Mouse (Mus musculus): ENCODE results near the gene Pdcd7. TPM values are rescaled to one million over a fixed set of nuclear protein-coding genes. Genes with fewer than 3 reads are reported as not detected.

The Pdcd7 gene
- total RNA-seq, 2 experiments from 2014 or later, result 5.4 to 10.5 TPM

DNA sequence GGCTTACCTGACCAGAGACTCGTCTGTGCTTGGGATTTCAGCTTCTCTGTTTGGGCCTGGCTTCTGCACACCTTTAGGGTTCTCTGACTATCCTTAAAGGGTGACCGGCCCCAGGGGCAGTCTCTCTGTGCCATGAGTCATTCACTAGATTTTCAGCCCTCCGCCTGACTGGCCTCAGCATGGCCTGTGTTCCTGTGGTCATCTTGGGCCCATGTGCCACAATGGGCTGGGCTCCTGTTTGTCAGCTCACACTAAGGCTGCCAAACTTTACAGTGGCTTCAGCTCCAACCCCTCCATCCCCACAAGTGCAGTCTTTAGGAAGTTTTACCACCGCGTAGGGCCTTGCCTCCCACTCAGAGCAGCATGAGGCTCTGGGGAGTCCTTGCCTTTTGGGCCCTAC is 7.3 kb downstream of the Pdcd7 start:
- ATAC-seq (replicated peaks; ENCODE audit: low FRiP score, poor library complexity, severe bottlenecking), result no peak

DNA sequence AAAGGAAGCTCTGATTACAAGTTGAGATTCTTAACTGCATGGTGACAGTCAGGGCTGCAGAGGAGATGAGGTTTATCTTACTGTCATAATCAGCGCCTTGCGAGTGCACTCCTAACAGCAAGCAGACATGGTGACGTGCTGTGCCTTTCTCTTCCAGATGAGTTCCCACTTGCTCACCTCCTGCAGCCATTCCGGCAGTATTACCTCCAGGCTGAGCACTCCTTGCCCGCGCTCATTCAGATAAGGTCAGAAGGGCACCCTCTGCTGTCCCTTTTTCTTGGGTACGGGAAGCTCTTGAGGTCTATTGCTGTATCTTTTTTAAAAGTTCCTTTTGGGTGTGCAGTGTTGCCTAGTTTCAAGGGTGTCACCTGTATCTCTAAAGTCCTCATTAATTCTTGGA is 10.7 kb downstream of the Pdcd7 start:
- no peak for ATAC-seq (replicated peaks; ENCODE audit: low FRiP score, poor library complexity, severe bottlenecking)

DNA sequence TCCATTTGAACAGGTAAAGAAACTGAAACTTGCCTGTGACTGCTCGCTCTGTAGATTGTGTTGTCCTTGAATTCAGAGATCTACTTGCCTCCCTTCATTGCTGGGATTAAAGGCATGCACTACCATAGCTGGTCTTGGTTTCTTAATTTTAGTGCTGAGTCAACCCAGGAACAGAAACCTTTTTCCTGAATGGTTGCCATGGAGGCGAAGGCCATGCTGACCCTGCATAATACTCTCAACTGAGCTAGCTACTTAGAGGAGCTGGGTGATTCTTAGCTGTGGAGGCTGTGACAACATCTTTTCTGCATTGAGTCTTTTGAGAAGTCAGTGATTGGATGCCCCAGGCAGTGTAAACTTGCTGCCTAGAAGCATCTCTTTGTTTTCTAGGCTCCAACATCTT is 11.1 kb downstream of the Pdcd7 start:
- no peak for ATAC-seq (replicated peaks; ENCODE audit: low FRiP score, poor library complexity, severe bottlenecking)

DNA sequence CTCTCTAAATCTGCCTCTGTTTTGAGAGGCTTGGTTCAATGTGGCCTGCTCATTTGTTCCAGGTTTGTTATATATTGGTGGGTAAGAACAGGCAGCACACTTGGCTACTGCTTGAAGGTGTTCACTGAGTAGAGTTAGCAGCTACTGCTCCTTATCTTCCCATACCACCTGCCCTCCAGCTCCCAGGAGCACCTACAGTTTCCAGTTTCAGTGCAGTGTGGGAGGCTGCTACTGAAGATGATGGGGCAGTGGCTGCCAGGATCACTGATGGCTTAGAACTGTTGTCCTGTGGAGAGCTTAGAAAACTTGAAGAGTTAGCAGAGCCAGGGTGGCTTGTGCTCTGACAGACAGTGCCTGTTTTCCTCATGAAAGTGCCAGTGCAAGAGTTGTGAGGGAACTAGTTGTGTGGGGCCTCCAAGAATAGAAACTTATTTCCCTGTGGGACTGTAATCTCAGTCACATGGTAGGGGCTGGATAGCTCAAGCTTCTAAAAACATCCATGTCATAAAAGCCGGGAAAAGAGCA is 13.1 kb downstream of the Pdcd7 start:
- ATAC-seq (replicated peaks; ENCODE audit: low FRiP score, poor library complexity, severe bottlenecking), result peak; percentile 94

DNA sequence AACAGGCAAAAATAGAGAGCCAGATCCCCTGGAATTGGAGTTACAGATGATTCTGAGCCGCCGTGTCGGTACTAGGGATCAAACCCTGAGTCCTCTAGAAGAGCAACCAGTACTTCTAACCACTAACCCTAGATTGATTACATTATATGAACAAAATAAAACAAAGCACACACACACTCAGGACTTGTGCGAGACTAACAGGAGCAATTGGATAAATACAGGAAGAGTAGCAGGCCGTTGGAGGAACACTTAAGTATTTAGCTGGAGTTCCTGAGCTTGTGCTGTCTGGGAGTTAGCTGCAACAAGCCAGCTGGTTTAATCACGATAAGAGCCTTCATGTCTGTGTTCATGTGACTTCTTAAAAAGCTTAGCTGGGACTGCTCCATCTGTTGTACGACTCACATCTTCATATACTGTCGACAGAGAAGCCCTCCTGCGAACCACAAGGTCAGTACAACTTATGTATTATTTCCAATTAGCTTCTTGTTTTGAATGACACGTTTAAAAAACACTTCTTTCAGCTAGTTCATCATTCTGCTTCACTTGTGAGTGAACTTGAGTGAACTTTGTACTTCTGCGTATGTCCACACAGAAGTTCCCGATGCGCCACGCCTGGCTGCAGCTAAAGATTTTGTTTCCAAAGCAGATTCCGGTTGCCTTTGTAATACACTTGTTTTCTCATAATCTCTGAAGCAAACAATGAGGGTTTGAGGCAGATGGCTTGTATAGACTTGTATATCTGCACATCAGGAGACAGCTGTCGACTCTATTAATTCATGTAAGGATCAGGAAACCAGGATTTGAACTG is 14.9 kb downstream of the Pdcd7 start, which contains the start of gene Ubap1l:
Ubap1l (plus strand) TSS at position 401 of the 808 bp plus-strand sequence.
- ATAC-seq (replicated peaks; ENCODE audit: low FRiP score, poor library complexity, severe bottlenecking), result no peak

DNA sequence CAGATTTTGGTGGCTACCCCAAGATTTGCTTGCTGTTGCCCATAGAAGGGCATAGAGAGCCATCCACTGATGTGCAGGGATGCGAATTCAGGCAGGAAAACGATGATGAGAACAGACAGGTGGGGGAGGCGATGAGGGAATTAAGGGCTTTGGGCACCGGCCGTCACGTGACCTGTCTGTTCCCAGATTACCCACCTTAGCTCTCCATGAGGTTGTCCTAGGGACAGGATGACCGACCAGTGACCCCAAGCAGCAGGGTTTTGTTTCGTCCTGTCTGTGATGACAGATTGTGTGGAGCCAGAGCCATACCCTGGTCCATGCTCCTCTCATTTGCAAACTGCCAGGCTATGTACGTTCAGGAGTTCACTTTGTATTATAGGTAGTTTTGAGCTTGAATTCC is 17.8 kb downstream of the Pdcd7 start:
- no peak for ATAC-seq (replicated peaks; ENCODE audit: low FRiP score, poor library complexity, severe bottlenecking)

DNA sequence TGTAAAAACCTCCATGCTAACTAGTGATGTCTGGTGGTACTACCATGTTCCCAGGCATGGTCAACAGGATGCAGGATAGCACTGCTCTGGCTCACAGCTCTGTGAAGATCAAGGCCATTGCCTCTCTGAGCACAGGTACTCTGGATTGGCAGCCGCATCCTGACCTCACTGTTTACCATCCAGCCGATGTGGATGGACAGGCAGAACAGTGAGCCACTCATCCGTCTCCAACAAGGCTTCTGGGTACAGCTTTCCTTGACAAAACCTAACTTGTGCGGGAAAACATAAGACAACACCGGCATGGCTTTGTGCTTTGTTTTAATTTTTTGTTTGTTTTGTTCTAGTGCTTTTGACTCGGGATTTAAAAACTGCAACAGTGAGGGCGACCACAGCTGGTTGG is 19.8 kb downstream of the Pdcd7 start:
- ATAC-seq (replicated peaks; ENCODE audit: low FRiP score, poor library complexity, severe bottlenecking), result no peak

DNA sequence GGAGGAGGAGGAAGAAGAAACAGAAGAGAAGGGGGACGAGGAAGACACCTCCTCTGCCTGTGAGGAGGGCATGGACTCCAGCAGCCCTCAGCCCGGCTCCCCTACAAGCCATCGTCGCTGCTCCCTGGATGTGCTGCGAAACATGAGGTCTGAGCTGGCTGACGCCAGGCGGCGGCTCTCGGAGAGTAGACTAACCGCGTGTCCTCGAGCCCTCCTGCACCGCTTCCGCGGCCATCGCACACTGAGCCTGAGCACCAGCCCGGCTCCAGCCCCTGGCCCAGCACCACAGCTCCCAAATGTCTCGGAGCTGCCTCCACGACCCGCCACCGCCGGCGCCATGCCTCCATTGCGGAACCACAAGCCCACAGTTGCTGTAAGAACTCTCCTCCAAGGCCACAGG is 25.9 kb downstream of the Pdcd7 start:
- no peak for ATAC-seq (replicated peaks; ENCODE audit: low FRiP score, poor library complexity, severe bottlenecking)

DNA sequence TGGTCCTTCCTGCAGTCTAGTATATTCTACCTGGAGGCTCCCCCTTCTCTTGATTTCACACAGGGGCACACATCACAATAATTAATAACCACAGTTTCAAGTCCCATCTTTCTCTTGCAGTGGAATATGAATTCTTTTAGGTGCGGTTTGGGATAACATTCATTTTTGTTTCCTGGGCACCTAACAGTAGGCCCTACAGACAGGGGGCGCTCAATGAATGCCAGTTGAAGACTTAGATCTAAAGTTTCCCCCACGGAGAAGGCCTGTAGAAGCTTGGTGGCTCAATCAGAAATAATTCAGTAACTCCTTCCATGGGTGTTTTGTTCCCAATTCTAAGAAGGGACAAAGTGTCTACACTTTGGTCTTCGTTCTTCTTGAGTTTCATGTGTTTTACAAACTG is 26.5 kb downstream of the Pdcd7 start:
- ATAC-seq (replicated peaks; ENCODE audit: low FRiP score, poor library complexity, severe bottlenecking), result no peak

DNA sequence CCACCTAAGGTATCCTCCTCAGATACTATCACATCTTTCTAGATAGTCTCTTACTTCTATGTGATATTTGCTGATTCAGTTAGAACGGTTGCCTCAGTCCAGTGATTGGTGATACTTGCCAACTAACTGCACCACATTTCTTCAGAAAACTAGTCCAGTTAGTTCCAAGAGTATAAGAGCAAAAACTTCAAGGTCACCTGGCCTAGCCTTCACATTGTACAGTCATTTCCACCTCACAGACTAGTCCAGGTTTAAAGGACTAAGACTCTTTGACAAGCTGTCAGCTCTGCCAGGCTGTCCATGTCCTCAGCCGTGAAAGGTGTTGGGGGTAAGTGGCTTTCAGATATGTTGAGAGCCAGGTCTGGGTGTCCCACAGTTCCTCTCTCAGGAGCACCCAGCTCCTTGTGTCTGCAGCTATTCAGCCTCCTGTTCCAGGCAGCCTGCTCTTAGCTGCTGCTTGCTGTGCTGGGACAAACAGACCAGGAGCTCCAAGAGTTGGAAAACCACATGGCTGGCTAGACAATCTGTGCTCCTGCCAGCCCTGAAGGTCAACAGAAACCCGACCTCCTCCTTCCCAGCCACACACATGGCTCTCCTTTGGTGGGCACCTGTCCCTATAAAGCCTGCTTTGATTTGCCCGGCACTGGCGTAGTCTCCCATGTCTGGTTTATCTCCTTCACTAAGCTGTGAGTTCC is 28.7 kb downstream of the Pdcd7 start:
- ATAC-seq (replicated peaks; ENCODE audit: low FRiP score, poor library complexity, severe bottlenecking), result no peak

DNA sequence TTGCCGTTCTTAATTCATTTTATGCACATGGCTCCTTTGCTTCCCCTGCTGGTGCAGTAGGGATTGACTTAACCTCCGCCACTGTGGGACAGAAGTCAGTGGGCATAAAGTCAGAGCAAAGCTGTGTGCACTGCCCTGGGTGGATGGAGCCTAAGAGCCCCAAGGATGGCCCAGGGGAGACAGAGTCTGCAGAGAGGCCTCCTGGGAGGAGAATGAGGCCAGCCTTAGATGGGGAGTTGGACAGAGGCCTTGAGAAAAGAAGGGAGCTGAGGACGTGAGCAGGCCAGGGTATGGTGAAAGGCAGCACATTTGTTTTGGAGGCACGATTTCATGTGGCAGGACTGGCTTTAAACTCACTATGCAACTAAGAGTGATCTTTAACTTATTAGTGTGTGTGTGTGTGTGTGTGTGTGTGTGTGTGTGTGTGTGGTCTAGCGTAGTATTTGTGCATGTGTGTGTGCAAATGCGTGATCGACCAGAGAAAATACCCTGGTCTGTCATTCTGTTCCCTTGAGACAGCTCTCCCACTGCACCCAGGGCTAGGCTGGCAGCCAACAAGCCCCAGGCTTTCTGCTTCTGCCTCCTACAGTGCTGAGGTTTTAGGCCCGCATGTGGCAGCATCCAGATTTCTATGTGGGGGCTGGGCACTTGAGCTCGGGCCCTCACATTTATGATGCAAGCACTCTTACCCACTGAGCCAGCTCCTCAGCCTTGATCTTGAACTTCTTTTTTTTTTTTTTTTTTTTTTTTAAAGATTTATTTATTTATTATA is 29.4 kb downstream of the Pdcd7 start:
- ATAC-seq (replicated peaks; ENCODE audit: low FRiP score, poor library complexity, severe bottlenecking), result no peak

DNA sequence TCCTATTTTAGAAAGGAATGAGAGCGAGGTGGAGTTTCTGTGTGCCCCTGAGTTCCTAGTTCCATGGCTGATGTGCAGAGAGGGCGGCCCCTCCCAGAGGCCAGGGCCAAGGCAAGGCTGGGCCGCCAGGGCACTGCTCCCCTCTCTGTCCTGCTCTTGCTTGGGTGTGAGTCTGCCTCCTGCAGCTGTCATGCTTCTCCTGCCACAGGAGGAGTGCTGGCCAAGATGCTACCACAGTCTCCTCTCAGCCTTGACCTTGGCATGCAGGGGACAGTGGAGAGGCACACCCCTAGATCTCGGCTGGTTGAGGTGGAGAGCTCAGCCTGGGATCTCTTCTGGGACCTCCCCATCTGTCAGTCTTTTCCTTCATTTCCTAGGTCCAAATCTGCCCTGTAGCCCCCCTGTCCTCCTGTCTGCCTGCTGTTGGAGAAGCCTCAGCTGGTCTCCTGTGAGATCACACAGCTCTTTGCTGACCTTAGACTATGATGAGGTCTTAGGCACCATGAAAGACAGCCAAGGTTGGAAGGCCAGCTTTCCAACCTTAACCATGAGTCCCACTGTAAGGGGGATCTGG is 35.2 kb downstream of the Pdcd7 start:
- ATAC-seq (replicated peaks; ENCODE audit: low FRiP score, poor library complexity, severe bottlenecking), result no peak

DNA sequence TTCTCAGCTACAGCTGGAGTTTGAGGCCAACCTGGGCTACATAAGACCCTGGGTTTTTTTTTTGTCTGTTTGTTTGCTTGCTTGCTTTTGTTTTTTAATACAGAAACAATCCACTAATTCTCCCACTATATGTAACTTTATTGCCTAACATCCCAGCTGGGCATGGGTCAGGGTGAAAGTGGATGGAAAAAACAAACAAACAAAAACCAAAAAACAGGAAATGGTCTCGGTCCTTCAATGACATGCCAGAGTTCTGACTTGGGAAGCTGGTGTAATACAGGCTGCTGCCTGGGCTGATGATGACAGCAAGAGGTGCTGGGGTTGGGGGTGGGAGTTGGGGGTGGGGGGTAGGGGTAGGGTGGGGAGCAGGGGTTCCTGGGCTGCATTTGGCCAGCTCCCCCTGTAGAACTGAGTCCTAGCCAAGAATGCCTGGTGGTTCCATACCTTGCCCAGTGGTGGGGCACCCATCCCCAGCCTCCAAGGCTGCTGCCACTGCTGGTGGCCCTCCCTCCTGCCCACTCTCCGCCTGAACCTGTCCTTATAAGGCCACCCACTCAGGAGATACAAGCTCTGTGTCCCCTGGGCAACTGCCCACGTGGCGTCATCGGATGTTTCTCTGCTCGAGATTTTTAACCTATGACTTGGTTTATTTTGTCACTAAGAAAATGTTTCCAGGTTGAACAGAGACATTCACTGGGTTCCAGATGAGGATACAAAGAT is 36.3 kb downstream of the Pdcd7 start:
- no peak for ATAC-seq (replicated peaks; ENCODE audit: low FRiP score, poor library complexity, severe bottlenecking)

DNA sequence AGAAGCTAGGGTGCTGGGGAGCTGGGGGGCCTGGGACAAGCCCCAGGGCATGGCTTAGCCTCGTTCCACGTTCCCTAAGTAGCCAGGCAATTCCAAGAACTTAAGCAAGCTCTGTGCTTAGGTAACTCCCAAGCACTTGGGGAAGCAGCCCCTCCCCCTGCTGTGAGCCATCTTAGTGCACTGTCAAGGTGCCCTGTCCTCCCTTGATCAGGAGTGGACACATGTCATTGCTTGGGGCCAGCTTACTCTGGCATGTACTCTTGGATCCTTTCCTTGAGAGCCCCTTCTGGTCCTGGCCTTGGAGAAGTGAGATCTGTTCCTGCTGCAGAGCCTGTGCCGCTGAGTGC is 36.8 kb downstream of the Pdcd7 start:
- ATAC-seq (replicated peaks; ENCODE audit: low FRiP score, poor library complexity, severe bottlenecking), result no peak

DNA sequence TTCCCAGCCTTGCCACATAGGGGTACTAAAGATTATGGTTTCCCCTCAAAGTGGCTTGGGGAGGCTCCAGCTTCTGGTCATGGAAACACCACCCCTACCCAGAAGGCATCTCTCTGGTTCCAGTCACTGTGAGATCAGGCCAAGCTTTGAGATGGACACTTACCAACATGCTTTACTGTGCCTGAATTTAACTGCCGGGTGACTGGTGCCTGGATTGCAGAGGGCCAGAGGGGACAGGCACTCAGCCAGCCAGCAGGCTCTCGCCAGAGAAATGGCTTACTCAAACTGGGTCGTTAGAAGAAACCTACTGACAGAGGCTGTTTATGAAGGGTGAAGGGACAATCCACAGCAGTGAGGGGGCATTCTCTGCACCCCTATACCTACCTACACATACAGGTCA is 38.4 kb downstream of the Pdcd7 start:
- no peak for ATAC-seq (replicated peaks; ENCODE audit: low FRiP score, poor library complexity, severe bottlenecking)

DNA sequence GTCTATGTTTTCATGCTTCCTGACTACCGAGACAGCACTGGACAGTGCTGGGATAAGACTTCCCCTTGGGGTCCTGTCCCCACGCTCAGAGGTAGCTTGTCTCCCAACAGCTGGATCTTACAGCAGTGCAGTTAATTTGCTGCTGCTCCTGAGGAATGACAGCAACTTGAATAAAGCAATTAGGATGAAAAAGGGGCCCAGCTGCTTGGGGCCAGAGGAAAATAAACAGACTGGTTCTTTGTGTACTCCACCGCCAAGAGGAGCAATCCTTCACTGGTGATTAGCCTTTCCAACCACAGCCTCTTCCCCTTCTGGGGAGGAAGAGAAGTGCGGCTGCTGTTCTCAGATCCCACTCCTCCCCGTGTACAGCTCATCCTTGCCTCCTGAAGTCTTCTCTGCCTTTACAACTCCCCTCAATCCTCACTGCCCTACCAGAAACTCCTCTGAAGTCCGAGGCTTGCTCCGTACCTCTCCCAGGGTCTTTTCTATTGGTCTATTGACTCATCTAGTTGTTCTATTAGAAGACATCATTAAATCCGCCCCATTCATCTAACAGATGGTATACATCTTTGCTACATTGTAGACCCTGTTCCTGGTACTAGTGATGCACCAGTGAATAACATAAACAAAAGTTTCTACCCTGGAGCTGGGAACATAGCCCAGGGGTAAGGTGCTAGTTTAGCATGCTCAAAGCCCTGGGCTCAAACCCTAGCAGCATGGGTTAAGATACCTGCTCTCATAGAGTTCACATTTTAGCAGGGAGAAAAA is 40.7 kb downstream of the Pdcd7 start:
- no peak for ATAC-seq (replicated peaks; ENCODE audit: low FRiP score, poor library complexity, severe bottlenecking)

DNA sequence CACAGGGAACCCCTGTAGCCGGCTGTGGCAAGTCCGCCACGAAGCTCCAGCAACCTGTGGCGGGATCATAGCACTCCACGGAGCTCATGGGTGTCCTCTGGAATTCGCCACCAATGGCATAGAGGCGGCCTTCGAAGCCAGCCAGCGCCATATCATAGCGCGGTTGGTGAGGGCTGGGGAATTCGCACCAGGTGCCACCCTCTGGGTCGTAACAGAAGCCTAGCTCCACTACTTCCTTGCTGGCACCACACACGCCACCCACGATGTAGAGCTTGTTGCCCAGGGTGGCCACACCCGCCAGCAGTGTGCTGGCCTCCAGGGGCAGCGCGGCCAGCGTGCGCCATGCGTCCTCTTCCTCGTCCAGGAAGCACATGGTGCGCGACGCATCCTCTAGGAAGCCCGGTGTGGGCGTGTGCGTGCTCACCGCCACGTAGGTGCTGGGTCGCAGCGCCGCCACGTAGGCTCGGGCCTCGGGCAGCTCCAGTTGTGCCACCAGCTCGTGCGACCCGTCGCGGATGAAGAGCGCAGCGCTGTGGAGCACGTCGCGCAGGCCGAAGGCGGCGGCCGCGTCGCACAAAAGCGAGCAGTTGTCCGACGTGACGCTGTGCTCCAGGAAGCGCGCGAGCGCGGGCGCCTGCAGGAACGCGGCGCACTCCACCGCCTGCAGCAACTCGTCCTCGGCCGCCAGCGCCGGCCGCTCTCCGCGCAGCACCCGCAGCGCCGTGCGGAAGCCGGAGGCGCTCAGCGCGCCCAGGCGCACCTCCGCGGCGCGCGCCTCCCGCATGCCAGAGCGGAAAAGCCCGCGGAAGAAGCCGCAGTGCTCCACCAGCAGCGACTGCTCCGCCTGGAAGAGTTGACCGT is 45.1 kb downstream of the Pdcd7 start:
- no peak for ATAC-seq (replicated peaks; ENCODE audit: low FRiP score, poor library complexity, severe bottlenecking)

DNA sequence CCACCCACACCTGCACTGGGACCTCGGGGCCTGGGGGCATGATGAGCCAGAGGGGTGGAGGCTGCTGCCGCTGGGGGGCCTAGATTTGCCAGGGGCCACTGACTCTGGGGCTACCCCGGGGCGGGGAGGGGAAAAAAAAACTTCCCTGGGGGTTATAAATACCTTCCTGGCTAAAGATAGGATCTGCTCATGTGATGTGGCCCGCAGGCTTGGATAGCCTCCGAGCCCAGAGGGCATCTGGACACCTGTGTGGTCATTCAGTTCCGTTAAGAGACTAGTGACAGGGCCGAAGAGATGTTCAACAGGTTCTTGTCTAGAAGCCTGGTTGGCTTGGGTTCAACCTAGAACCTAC is 45.7 kb downstream of the Pdcd7 start, which contains the start of gene Kbtbd13:
Kbtbd13 (minus strand) TSS at position 40 of the 352 bp plus-strand sequence.
- no peak for ATAC-seq (replicated peaks; ENCODE audit: low FRiP score, poor library complexity, severe bottlenecking)

Data from erythroblast, adult 5-6 weeks (primary cell).